Mouse (Mus musculus) kidney, adult 2 months (tissue): Measurements from ENCODE around the gene Cxcr6.

Experiments
- CTCF ChIP-seq: fragments of 200-500 bp; conservative IDR thresholded peaks from 2 replicates; pipeline ENCODE4 v1.5.1; 2011; ENCODE audit warnings: low read depth, mild to moderate bottlenecking, control low read depth, low read length, moderate library complexity, mixed read lengths; ENCODE audit not compliant: insufficient read depth, insufficient read length
- POLR2A ChIP-seq: fragments of 200-500 bp; IDR thresholded peaks from one replicate; pipeline ENCODE4 v1.6.1; 2011; ENCODE audit warnings: low read depth, low read length, control low read depth

- no peak for TF ChIP-seq CTCF
- TF ChIP-seq POLR2A = no peak
Measured at GRCm38 (mm10) chr9:123845120-123845519, 38.8 kb downstream of the Cxcr6 start.
